Mouse (Mus musculus) bone marrow macrophage, adult 2 months (primary cell): ENCODE results near the gene Kif24.

Experiments
- CTCF ChIP-seq: IDR thresholded peaks from 2 replicates; pipeline ENCODE4 v1.5.1; 2012; ENCODE audit warnings: low read depth, mild to moderate bottlenecking, low read length, moderate library complexity
- POLR2A ChIP-seq: IDR thresholded peaks from 2 replicates; pipeline ENCODE4 v1.6.1; 2012; ENCODE audit warnings: mild to moderate bottlenecking, low read depth, low read length, borderline replicate concordance

GRCm38 (mm10) chr4:41349199-41349591 is 115.5 kb downstream of the Kif24 start:
- TF ChIP-seq CTCF (no peak), POLR2A (no peak)
